Comparison of ENCODE assay signal across 9 mouse cellular contexts in genomic region chr5:146424711-146425326, GRCm38 (mm10). TPM values are rescaled to one million over a fixed set of nuclear protein-coding genes. Genes with fewer than 3 reads are reported as not detected.
DNase-seq lines count a peak whose midpoint lies in the region; ATAC-seq lines count a peak whose summit lies in the region.
"Had no signal": no experiment of that assay in that cellular context is flagged by ENCODE, and none has a peak within 500 bp of the region (broad histone marks: within the 10 kb centered on the region; RNA-seq: fewer than 3 reads in every experiment).

No protein-coding gene starts in this region.

- ATAC-seq in megakaryocyte-erythroid progenitor cell, adult 5-6 weeks (replicated peaks; ENCODE audit: low FRiP score, low TSS enrichment, poor library complexity, severe bottlenecking) = no peak

- DNase-seq in cerebellum, adult 9-10 months = peak; percentile 37
- DNase-seq in cerebellum, adult 8-10 months = no peak
- DNase-seq in urinary bladder, postnatal 4 days (ENCODE audit: low spot score in 2 of 2) = peak; percentile 14 to 49
- no peak for DNase-seq in urinary bladder, postnatal 14 days (ENCODE audit: low spot score)
- DNase-seq in left cerebral cortex, postnatal 25 days (ENCODE audit: low spot score in 2 of 2) = peak; percentile 61 to 83
- DNase-seq in T-cell, adult 2 months (ENCODE audit: low spot score) = no peak
- no peak for DNase-seq in natural killer cell, adult 2 months (ENCODE audit: low spot score in 2 of 2)
- DNase-seq: liver, embryonic 13.5 days had no signal

- intact Hi-C loops in left cerebral cortex, postnatal 25 days (cut with DNase I) = loop anchor here (5.0 kb wide), 2 partner anchors 38 to 88 kb away; no protein-coding TSS in a partner anchor

RNA-seq across cellular contexts. Expression of gene Wasf3, which starts 40.0 kb away (rescaled TPM):
- total RNA-seq in left cerebral cortex, postnatal 25 days (2021) = 10 to 100 TPM; 90.2 to 95.3 TPM
- not detected in 2 replicates for total RNA-seq in megakaryocyte-erythroid progenitor cell, adult 5-6 weeks (2014; fragmentation: Nextera tagmentation)
- not detected in 2 replicates for total RNA-seq in megakaryocyte-erythroid progenitor cell, adult 5-6 weeks (2017)

RNA-seq across cellular contexts. Expression of gene Gm6408, which starts 56.9 kb away (rescaled TPM):
- not detected for total RNA-seq in left cerebral cortex, postnatal 25 days (2021)
- total RNA-seq in megakaryocyte-erythroid progenitor cell, adult 5-6 weeks (2014; fragmentation: Nextera tagmentation) = not detected in 2 replicates
- not detected in 2 replicates for total RNA-seq in megakaryocyte-erythroid progenitor cell, adult 5-6 weeks (2017)

Comparison
In these comparisons a context has a peak if more than half of its experiments do, and no peak if none do; other contexts are left out.
1. DNase-seq: peak in cerebellum, adult 9-10 months (single experiment), urinary bladder, postnatal 4 days (2 of 2) and left cerebral cortex, postnatal 25 days (2 of 2); none in cerebellum, adult 8-10 months (single experiment), urinary bladder, postnatal 14 days (single experiment), T-cell, adult 2 months (single experiment) and natural killer cell, adult 2 months (0 of 2).
2. RNA of gene Wasf3, which starts 40.0 kb away (total RNA-seq): 90.2 to 95.3 TPM in left cerebral cortex, postnatal 25 days; not detected in megakaryocyte-erythroid progenitor cell, adult 5-6 weeks; every median in the first group is over 10 times any median in the second.